Mouse (Mus musculus) cerebellum, adult 9-11 months (tissue): Measurements from ENCODE around the gene Rab22a.

Experiments
- DNase-seq: peaks from one replicate; pipeline ENCODE4 v3.0.0; 2022

Gene Rab22a

DNA sequence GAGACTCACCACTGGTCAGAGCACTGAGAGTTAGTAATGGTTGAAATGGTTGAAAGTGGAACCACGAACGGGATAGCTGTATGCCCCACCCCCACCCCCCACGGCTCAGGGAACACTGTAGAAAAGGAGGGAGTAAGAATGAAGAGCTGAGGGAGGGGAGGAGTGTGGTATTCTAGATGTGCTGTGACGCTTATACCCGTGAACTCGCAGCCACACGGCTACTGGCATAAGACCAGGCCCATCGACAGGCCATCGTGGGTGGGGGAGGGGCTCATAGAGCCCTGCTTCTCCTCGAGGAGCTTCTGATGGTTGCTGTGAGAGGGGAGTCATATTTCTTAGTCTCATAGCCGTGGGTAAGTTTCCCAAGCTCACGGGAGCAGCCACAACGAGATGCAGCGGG lies 64.8 kb downstream of the Rab22a start:
- no peak for DNase-seq

DNA sequence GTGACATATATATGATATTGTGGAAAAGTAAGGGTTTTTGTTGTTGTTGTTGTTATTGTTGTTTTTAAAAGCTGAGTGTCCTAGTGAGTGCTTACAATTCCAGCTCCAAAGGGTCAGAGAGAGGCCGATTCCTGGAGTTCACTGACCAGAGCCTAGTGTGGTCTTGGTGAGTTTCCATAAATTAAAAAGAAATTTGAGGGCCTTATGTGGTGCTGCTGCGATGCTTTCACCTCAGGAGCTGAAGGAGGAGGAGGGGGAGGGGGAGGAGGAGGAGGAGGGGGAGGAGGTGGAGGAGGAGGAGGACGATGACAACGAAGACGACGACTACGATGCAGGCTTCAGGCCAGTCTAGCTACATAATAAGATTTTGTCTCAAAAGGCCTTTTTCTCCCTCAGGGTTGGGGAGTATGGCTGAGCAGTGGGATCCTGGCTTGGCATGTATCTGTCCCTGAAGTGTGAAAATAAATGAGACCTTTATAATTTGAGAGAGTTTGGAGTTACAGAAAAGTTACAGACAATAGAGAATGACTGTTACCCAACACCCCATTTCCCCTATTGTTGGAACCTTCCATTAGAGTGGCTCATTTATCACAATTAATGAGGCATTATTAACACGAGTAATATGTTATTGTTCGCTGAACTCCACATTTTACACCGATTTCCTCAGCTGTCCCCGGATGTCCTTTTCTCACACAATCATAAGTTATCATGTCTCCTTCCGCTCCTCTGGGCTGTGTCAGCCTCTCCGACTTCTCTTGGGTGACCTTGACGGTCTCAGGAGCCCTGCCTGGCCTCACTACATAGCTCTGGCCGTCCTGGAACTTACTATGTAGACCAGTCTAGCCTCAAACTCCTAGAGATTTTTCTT lies 65.6 kb downstream of the Rab22a start:
- DNase-seq: no peak

- DNase-seq: no peak
Measured at GRCm38 (mm10) chr2:173725819-173726218, 66.3 kb downstream of the Rab22a start.

DNA sequence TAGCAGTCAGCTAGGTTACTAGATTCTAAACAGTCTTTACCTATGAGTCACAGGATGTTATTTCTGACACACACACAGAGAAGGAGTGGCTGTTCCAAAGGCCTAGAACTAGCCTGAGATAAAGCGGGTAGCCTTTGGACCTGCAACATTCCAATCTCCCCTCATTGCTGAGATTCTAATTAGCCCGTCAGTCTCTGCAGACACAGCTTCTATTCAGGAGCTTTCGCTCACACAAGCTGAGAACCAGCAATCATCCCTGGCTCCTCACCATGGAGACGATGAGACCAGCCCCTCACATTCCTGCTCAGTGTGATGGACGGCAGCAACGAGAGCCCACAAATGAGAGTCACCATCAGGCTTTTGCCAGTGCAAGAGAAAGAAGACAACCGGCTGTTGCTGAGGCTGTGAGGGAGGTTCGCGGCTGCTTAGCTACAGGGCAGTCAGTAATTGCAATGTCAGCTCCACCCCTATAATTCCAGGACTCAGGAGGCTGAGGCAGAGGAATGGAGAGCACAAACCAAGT lies 70.9 kb downstream of the Rab22a start:
- no peak for DNase-seq

DNA sequence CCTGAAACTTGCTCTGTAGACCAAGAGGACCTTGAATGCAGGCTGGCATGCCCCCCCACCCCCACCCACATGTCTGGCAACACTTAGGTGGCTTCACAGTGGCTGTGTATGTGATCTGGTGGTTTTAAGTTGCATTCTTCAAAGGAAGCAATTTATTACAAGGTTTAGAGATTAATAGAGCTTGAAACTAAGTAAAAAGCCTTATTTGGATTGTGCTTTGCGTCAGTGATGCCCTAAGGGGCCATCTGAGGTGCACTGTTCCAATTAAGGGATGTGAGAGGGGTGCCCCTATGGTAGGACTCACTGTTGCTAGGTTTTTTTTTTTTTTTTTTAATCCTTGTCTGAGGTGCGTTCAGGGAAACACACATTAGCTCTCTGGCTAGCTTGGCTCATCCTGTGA lies 74.9 kb downstream of the Rab22a start:
- DNase-seq: no peak

DNA sequence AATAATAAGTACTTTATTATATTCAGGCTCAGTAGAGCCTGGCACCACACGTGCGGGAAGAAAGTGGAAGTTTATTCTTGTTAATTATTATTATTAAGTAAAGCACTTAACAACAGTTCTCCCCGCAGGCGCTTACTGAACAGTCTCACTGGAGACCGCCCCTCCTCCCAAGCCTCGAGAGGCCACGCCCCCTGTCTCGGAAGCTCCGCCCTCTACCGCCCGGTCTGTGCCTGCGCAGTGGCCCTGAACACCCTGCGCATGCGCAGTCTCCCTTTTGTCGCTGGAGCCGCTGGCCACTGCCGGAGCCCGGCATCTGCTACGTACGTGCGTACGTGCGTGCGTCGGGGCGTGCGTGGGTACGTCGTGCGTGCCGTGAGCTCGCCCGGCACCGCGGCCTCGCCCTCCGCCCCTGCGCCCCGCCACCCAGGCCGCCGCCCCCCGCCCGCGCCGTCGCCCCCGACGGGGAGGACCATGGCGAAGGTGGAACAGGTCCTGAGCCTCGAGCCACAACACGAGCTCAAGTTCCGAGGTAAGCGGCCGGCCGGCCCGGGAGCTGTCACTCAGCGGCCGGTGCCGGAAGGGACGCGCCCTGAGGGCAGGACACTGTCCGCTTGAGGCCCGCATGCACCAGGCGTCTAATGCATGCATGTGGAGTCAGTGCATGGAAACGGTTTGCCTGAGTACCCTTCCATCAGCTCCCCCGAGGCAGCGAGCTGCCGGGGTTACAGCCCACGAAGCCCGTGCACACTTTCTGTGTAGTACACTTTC lies 77.8 kb downstream of the Rab22a start, which contains the start of gene Vapb:
Vapb (plus strand) TSS at position 290 of the 768 bp plus-strand sequence.
- DNase-seq: peak; percentile 99

GRCm38 (mm10) chr2:173738232-173738631 lies 78.7 kb downstream of the Rab22a start:
- peak; percentile 16 for DNase-seq

GRCm38 (mm10) chr2:173739107-173739506 lies 79.5 kb downstream of the Rab22a start:
- no peak for DNase-seq

- DNase-seq: no peak
Measured at GRCm38 (mm10) chr2:173742090-173742489, 82.5 kb downstream of the Rab22a start.

DNA sequence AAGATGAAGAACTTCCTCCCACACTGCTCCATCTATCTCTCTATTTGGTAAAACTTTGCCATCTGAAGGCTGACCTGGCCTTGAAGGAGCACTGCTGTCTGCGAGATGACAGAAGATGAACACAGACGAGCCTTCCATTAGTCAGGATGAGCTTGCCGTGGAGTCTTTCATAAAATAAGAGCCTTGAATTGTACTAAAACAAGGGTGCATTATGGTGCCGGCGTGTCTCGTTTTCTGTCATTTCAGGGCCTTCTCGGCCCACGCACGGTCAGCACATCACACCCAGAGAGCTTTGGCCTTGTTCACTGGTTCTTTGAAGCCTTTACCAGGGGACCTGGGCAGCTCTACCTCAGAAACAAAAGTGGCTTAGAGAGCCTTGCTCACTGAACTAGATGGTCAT lies 83.2 kb downstream of the Rab22a start:
- no peak for DNase-seq

- DNase-seq: no peak
Measured at GRCm38 (mm10) chr2:173744070-173744815, 84.7 kb downstream of the Rab22a start.

DNA sequence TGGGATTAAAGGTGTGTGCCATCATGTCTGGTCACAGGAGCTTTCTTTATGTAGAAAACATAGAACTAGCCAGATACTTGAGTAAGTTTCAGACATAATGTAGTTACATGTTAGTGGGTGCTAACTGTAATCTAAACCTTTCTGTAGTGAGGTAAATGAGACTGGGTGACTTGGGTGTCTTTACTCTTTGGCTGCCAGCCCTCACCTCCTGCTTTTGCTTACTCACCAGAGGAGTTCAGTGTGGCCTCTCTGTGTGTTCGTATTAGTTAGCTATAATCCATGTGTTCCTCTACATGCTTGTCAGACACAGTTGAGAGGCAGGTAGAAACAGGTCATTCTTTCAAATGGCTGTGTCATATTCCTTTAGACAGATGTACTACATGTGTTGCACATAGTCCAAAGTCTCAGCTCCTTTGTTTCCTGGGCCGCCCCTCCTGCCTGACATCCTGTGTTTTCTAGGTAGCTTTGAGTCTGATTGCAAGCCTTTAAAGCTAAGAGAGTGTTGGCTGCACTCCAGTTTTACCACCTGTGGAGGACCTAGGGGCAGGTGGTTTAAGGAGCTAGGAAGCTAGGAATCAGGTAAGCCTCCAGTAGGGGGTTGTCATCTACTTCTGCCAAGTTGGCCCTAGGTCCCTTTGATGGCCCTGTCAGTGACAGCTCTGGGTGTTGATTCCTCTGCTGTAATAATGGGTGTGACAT lies 89.5 kb downstream of the Rab22a start:
- peak; percentile 28 for DNase-seq

GRCm38 (mm10) chr2:173755433-173756144 lies 96.0 kb downstream of the Rab22a start:
- DNase-seq: no peak
